Mouse (Mus musculus) adrenal gland, adult 8-10 months (tissue): Measurements from ENCODE around the gene Mief1. TPM values are rescaled to one million over a fixed set of nuclear protein-coding genes. Genes with fewer than 3 reads are reported as not detected.

Experiments
- DNase-seq: peaks from one replicate; pipeline ENCODE4 v3.0.0; 2022
- total RNA-seq, 4 experiments: library from RNA; stranded (reverse); gene quantifications; 2 replicates each; pipeline ENCODE4 v1.2.4; 2022

Gene Mief1
- total RNA-seq, 4 experiments from 2014 or later, result 44.4 to 49.4 (median 48.5) TPM

DNA sequence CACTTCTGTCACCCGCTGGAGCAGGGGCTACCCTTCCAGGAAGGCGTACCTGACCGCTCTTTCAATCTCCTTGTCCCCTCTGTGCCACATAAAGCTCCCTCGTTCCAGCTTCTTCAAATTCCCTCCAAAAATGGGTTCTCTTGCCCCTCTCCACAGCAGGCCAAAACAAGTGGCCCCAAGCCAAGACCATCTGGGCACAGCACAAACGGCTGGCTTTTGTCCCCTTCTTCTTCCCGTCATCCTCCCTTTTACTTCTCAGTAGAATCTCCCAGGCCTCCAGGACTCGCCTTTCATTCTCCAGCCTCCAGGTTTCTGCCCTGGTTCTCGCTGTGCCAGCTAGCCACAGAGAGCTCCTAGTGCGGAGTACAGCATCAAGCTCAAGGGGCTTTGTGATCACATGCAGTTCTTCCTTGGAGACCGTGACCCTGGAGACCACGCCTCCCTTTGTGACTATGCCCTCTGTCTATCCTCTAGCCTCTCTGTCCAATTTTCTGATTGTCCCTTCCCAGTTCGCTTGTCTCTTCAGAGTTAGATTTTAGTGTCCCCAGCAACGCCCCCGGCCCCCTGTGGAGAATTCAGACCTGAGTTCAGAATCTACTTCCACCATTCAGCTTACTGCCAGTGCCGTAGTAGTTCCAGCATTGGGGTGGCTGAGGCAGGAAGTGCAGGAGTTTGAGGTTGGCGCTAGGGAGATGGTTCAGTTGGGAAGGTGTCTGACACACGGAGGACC, 5.6 kb upstream of the Mief1 start:
- no peak for DNase-seq

DNA sequence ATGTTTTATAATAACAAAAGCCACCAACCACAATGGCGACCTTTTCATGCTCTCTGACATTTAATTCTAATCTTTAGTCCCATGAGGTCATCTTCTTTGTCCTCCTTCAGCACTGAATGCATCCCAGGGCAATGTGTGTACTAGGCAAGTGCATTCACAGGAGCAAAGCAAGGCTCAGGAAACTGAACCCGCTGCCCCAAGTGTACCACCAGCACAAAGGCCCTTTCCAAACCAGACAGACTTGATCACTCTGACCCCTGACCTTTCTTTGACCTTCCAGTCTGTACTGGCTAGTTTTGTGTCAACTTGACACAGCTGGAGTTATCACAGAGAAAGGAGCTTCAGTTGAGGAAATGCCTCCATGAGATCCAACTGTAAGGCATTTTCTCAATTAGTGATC, 1.5 kb upstream of the Mief1 start:
- no peak for DNase-seq

DNA sequence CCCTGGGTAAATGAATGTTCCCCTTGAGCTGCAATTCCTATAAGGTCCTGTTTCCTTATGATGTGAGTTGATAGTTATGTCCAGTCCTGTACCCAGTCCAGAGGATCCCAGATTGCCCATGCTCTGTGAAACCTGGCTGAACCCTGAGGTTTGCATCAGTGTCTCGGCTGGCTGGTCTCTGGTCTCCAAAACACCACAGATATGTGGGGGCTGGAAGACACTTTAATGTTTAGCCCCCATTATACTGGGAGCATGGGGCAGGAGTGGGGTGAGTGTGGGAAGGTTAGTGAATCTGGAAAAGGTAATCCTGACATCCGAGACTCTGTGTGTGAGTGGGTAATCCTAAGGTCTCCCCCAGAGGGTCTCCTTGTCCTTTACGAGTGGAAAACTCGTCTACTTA, 765 bp upstream of the Mief1 start:
- no peak for DNase-seq

- DNase-seq, result no peak
These were observed 1.7 kb downstream of the Mief1 start, which contains the start of gene AC140267.1 for GRCm38 (mm10) chr15:80235535-80235934. AC140267.1 (plus strand) TSS chr15:80235835.

DNA sequence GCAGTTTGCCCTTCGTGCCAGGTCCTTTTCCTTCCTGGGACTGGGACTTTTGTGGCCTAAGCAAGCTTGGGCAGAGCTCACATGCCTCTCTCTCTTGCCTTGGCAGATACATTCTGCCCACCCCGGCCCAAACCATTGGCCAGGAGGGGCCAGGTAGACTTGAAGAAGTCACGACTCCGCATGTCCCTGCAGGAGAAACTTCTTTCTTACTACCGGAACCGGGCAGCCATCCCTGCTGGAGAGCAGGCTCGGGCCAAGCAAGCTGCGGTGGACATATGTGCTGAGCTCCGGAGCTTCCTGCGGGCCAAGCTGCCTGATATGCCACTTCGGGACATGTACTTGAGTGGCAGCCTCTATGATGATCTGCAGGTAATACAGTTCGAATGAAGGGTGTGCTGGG, 14.3 kb downstream of the Mief1 start:
- no peak for DNase-seq

GRCm38 (mm10) chr15:80248596-80248995, 14.8 kb downstream of the Mief1 start:
- DNase-seq, result no peak

DNA sequence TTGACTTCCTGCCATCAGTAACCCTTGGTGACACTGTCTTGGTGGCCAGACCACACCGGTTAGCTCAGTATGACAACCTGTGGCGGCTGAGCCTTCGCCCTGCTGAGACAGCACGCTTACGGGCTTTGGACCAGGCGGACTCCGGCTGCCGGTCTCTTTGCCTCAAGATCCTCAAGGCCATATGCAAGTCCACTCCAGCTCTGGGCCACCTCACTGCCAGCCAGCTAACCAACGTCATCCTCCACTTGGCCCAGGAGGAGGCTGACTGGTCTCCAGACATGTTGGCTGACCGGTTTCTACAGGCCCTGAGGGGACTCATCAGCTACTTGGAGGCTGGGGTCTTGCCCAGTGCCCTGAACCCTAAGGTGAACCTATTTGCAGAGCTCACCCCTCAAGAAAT, 15.9 kb downstream of the Mief1 start:
- no peak for DNase-seq

DNA sequence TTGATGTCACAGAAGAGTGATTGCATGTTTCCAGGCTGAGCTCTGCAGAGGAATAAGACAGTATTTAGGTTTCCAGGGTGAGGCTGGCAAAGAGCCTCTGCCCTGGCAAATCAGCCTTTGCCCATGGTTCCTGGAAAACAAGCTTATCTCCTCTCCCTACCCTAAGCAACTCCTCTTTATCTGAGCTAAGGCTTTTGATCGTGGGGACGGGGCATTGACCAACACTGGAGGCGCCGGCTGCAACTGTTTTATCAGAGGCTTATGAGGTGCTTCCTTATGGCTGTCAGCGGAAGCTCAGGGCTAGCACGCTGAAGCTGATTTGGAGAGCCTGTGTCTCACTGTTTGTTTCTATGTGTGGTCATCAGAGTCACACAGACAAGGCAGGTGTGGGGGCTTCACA, 16.8 kb downstream of the Mief1 start:
- DNase-seq, result no peak

GRCm38 (mm10) chr15:80253530-80253929, 19.7 kb downstream of the Mief1 start:
- DNase-seq, result no peak

- peak; percentile 77 for DNase-seq
These were observed 20.4 kb downstream of the Mief1 start for GRCm38 (mm10) chr15:80254207-80254606.

GRCm38 (mm10) chr15:80254847-80255645, 21.2 kb downstream of the Mief1 start, which contains the start of gene Atf4:
Atf4 (plus strand) TSS chr15:80255184.
- DNase-seq, result peak; percentile 99

- peak; percentile 86 for DNase-seq
These were observed 21.9 kb downstream of the Mief1 start for GRCm38 (mm10) chr15:80255646-80256121.

- no peak for DNase-seq
These were observed 22.4 kb downstream of the Mief1 start for GRCm38 (mm10) chr15:80256242-80256641.

DNA sequence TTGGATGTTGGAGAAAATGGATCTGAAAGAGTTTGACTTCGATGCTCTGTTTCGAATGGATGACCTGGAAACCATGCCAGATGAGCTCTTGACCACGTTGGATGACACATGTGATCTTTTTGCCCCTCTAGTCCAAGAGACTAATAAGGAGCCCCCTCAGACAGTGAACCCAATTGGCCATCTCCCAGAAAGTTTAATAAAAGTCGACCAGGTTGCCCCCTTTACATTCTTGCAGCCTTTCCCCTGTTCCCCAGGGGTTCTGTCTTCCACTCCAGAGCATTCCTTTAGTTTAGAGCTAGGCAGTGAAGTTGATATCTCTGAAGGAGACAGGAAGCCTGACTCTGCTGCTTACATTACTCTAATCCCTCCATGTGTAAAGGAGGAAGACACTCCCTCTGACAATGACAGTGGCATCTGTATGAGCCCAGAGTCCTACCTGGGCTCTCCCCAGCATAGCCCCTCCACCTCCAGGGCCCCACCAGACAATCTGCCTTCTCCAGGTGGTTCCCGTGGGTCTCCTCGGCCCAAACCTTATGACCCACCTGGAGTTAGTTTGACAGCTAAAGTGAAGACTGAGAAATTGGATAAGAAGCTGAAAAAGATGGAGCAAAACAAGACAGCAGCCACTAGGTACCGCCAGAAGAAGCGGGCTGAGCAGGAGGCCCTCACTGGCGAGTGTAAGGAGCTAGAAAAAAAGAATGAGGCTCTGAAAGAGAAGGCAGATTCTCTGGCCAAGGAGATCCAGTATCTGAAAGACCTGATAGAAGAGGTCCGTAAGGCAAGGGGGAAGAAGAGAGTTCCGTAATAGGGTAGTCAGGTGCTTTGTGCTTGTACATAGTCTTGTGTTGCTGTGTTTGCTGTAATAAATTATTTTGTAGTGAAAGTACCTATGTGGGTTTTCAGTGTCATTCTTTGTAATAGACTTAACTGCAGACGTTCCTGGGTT, 23.1 kb downstream of the Mief1 start:
- no peak for DNase-seq

DNA sequence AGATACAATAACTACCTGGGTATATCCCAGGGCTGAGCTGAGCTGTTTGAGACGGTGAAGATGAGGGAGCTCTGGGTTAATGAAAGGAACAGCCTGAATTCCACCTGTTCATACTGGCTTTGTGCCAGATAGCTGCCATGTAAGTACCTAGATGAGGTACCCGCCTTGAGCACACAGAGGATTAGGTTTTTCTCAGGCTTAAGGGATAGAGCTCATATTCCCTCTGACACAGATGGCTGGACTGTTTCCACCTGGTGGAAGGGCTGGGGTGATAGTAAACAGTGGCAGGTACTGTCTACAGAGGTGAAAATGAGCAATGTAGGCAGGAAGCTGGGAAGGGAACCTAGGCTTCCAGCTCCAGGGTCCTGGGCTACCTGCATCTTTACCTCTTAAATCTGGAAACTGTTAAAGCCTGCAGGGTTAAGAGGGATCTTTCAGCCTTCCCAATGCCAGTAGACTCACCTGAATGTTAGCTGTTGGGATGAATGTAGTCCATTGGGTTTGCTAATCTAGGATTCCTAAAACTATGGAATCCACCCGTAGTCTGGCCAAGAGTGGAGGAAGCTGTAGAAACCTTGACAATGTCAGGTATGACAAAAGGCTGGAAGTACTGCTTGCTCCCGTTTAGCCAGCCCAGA, 23.9 kb downstream of the Mief1 start:
- DNase-seq, result no peak

GRCm38 (mm10) chr15:80258240-80259170, 24.7 kb downstream of the Mief1 start:
- DNase-seq, result no peak

- no peak for DNase-seq
These were observed 25.7 kb downstream of the Mief1 start for GRCm38 (mm10) chr15:80259406-80260045.

- DNase-seq, result peak; percentile 73
These were observed 26.9 kb downstream of the Mief1 start for GRCm38 (mm10) chr15:80260677-80261076.

DNA sequence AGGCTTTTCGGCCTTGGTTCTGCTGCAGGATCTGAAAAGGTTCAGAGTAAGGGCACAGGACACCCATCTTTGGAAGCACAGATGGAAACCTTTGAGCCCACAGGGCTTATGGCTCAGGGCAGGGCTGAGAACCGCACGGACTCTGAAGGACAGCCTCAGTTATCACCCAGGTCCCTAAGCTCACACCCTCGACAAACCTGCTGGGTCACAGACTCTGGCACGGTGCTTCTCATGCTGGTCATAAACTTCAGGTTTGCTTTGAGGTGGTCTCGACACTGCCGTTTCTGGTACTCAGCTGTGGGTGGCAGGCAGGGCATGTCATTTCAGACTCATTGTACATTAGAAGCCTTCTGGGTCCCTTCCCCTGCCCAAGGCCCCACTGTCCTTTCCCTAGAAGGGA, 27.3 kb downstream of the Mief1 start:
- no peak for DNase-seq
